Mouse (Mus musculus): ENCODE data around the gene Camk2b.

DNA sequence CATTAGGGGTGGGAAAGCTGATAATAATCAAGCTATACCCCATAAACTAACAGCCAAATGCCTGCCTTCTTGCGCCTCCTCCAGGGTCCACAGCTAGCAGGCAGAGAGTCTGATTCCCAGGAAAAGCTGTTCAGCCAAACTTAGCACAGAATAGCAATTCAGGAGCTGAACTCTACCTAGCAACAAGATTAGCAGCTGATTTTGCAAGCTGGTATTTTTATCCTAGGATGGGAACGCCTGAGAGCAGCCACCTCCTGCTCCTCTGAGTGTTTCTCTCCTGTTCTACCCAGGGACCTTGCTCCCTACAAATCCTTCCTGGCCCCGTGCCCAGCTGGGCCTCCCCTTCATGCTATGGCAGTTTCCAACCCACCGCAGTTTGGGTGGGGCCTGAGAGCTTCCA, 20.8 kb upstream of the Camk2b start:
- TF ChIP-seq CTCF (IDR thresholded peaks at IDR 0.05; ENCODE audit: low read depth) (no peak), EP300 (IDR thresholded peaks at IDR 0.05; ENCODE audit: low read depth) (no peak)
